Mouse (Mus musculus) kidney, postnatal 4 days (tissue): ENCODE data around the gene Nacc2.

Source experiments
- DNase-seq, 2 experiments: peaks; one replicate each; pipeline ENCODE4 v3.0.0; 2021; ENCODE audit warnings: mixed read lengths in 2 of 2

The Nacc2 gene

DNA sequence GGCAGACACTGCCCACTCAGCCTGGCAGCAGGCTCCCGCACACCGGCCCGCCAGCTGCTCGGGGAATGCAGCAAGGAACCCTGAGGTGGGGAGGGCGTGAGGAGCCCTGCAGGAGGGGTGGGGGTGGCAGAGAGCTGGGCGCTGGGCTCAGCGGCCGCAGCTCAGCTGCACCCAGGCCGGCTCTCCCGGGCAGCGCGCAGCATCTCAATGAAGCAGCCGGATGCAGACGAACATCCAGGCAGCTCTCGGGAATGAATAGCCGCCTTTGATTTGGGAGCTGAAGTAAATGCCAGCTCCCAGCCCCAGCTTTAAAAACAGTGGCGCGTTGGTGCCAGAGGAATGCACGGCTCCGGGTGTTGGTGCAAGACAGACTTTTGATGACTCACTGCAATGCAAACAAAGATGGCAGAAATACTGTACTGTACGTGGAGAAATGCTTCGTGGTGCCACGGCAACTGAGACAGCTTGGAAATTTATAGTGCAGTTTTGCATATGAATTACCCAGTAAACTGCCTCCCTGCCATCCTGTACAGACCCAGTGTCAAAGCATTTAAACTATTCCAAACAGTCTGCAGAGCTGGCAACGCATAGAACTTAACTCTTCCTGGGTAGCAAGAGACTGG is 31.1 kb downstream of the Nacc2 start:
- peak; percentile 55 to 69 for DNase-seq

DNA sequence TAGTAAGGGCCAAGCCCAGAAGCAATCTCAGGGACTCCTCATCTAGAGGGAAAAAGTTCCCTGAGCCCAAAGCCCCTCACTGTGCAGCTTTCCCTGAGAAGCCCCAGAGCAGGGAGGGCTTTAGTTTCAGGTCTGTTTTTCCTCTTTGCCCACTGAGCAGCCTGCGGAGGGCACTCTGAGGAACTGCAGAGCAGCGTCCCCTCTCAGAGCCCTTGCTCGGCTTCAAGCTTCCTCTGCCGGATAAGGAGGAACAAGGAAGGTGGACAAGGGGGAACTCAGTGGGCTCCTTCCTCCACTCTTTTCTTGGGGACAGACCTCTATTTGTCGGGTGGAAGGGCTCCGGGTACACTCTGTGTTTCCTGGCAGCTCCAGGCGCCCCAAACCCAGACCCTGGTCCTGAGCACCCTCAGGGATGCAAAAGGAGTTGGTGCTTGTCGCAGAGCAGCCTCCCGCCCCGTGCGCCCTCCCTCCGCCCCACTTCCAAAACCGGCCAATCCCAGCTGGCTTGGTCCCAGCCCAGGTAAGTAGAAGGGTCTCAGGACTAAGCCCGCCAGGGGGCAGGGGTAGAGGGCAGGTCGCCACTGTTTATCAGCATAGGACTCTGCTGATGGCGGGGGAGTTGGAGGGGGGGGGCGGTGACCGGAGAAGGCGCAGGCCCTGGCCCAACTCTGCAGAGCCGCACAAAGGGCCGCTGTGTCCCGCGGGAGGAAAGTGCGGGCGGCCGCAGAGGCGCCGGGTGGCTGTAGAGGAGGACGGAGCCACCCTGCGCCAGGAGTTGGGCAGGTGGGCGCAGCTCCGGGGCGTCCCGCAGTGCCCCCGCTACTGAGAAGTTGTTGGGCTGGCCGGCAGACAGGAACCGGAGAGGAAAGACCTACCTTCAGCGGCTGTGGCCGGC is 31.9 kb downstream of the Nacc2 start:
- DNase-seq: peak; percentile 69 to 79

DNA sequence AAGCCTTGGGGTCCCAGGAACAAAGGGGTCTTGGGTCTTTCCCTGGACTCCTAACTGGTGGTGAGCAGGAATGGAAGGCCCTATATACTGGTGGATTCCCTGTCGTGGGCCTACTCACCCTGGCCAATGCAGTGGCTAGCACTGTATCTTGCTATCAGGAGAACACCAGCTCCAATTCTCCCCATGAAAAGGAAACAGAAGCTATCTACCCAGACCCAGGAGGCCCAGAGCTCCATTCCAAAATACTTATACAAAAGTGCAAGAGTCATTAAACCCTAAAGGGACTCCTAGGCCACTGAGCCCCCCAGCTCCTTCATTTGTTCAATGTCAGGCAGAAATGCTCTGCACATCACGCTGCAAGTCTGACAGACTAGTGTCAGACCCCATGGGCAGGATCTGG is 34.0 kb downstream of the Nacc2 start:
- no peak for DNase-seq

DNA sequence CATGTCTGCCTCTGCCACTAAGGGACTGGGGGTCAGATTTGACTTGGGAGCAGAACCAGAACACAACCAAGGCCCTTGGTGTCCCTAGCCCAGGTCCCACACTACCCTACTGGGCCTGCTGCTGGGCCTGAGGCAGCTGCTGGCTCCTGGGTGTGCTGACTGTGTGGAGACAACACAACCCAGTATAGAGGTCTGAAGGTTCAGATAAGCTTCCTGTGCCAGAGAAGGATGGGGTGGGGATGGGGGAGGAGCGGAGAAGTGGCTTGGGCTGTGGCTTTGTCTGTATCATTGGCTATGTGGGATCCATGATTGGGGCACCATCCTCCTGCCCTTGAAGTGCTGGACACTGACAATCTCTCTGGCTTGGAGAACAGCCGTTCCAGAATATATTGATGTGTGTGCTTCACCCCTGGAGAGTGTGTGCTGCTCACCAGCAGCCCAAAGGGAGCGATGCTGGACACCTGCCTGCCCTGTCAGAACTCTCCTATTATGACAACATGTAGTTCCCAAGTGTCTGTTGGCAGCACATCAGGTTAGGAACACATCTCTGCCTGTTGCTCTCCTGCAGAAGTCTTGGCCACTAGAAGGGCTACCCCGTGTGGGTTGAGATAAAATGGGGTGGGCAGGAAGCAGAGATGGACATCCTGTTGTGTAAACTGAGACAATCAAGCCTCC is 36.0 kb downstream of the Nacc2 start:
- DNase-seq: no peak

DNA sequence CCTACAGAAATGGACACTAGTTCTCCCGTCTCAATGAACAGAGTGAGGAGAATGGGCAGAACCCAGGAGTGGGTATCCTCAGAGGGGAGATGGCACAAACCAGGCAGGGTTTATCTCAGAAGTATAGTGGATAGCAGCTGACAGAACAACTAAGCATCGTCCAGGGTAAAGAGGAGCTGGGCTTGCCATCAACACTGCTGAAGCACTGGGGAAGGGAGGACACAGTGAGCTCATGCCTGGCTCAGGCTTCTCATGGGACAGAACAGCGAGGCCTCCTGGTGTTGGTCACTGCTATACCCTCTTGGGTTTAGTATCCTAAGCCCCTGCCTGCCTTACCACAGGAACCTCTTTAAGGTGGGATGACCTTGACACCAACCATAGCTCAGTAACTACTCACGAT is 36.5 kb downstream of the Nacc2 start:
- DNase-seq: no peak

DNA sequence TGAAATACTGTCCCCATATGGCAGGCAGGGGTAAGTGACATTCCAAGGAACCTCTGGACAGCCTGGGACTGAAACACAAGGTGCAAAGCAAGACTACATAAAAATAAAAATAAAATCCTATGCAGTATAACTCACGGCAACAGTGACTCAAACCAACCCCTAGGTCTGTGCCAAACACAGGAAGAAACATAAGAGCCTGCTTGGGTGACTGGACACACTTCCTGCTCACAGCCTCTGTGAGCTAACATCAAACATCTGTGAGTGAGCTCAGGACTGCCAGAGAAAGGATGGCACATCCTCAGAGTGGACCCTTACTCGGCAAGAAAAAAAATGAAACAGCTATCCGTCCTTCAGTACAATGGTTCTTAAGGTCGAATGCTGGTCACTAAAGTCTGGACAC is 40.1 kb downstream of the Nacc2 start:
- DNase-seq: no peak

DNA sequence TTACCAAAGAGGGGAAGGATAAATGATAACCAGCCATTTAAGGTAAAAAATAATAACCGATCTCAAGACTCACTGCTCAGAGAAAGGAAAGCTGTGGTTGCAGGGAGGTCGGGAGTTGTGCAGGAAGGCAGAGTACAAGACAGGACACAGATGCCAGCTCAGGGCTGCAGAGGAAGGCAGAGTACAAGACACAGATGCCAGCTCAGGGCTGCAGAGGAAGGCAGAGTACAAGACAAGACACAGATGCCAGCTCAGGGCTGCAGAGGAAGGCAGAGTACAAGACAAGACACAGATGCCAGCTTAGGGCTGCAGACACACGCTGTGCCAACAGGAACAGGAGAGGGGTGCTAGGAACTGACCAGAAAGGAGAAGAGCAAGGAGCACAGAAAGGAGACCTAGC is 42.2 kb downstream of the Nacc2 start:
- DNase-seq: no peak

DNA sequence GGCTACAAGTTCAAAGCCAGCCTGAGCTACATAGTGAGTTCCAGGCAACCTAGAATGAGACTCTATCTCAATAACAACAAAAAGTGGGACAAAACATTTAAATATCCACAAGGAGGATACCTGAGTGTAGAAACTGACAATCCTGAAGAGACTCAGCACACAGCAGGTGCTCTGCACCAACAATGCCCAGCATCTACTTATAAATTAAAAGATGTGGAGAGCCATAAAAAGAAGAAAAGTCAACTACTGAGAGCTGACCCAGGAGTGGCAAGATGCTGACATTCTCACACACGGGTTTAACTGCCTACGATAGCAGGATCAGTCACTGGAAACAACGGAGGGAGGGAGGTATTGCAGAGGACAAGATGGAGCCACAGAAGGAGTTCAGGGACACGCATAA is 43.6 kb downstream of the Nacc2 start:
- DNase-seq: no peak

DNA sequence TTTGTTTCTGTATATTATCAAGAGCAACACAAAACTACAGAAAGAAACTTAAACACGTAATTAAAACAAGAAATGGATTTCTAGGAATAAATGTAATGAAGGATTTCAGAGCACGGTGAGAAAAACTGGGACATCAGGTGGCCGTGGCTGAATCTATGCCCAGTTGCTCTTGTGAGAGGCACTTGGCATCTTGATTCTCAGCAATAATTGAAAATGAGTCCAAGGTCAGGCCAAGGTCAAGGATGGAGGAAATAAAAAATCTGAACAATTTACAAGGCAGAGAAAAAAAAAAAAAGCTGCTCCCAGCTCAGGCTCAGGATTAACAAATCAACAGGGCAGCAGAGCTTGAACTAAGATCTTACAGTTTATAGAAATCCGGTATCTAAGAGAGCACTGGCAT is 46.0 kb downstream of the Nacc2 start:
- DNase-seq: no peak

DNA sequence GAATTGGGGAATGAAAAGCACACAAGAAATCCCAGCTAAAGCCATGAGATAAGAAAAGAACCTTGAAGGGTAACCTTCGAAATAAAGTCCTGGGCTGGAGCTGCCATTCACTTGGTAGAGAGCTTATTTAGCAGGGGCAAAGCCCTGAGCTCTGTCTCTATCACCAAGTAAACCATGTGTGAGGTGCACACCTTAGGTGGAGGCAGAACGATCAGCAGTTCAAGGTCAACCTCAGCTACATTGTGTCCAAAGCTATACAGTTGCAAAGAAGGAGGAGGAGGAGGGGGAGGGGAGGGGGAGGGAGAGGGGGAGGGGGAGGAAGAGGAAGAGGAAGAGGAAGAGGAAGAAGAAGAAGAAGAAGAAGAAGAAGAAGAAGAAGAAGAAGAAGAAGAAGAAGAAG is 46.9 kb downstream of the Nacc2 start:
- DNase-seq: no peak

DNA sequence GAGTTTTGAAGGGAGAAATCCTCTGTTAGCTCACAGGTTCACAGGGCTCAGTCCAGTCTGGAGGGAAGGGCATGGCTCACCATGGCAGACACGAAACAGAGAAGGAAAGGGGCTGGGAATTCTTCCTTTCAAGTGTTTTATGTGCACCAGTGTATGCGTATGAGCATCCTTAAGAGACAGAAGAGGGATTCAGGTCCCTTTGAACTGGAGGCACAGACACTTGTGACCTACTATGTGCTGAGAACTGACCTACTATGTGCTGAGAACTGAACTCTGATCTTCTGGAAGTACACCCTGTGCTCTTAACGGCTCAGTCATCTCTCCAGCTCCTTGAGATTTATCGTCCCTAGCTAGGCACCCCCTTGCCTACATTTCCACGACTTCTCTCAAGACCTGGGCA is 48.5 kb downstream of the Nacc2 start:
- no peak for DNase-seq

DNA sequence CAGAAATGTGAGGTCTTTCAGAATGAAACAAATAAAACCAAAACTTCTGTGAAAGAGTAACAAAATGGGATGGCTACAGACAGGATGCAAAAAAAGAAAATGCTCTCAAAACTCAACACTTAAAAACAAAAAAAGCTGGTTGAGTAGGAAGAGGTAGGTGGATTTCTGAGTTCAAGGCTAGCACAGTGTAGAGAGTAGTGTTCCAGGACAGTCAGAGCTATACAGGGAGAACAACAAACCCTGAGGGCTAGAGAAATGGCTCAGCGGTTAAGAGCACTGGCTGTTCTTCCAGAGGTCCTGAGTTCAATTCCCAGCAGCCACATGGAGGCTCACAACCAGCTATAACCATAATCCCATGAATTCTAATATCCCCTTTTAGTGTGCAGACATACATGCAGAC is 54.4 kb downstream of the Nacc2 start:
- no peak for DNase-seq

DNA sequence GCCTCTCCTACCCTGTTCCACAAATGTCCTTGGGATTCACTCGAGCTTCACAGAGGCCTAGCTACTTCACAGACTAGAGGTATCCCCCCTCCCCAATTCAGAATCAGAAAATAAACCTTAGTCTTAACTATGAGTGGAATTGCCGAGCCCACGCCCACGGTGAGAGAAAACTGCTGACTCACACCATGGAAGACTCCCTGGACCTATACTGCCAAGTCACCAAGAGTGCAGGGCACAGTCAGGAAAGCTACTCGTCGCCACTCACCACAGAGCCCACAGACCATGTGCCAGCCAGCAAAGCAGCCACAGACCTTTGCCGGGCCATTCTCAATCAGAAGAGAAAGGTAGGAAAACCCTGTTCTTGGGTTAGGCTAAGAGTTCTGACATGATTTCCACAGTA is 54.8 kb downstream of the Nacc2 start:
- DNase-seq: no peak

DNA sequence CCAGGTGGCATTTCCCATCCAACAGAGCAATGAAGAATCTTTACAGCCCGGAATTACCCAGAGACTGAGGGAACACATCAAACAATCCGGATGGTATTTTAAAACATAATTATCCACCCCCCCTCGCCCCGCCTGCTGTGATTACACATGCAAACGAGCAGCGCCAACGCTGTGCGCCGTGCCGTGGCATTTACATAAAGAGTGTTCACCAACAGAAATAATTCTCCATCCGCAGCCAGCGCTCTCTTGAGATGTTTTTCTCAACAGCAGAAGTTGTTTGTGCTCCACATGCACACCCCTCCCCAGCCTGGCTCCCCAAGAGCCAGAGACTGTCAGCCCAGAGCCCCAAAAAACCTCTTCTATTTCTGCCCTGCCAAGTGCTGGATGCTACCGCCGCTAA is 56.5 kb downstream of the Nacc2 start:
- DNase-seq: no peak

DNA sequence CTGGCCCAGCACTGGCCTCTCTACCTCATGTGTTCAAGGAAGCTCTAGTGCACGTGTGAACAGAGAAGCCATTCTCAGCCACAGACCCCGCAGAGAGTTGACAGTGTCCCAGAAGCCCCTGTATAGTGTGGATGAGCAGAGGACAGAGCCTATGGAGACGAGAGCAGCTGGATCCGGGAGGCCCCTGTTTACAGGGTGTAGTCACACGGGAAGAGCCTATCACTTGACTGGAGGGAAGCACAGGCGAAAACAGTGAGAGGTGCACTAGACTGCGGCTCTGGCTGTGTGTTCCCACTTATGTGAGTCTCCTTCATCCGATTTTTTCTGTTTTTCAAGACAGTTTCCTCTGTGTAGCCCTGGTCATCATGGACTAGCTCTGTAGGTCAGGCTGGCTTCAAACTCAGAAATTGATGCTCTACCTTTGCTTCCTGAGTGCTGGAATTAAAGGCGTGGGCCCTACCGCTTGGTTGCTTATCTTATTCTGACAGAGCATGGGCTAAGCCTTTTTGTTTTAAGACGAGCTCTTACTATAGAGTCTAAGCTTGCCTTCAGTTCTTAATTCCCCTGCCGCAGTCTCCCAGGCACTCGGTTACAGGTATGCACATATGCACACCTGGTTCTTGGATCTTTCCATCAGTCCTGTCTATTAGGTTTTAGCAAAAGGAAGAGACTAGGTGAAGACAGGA is 60.1 kb downstream of the Nacc2 start:
- no peak for DNase-seq

DNA sequence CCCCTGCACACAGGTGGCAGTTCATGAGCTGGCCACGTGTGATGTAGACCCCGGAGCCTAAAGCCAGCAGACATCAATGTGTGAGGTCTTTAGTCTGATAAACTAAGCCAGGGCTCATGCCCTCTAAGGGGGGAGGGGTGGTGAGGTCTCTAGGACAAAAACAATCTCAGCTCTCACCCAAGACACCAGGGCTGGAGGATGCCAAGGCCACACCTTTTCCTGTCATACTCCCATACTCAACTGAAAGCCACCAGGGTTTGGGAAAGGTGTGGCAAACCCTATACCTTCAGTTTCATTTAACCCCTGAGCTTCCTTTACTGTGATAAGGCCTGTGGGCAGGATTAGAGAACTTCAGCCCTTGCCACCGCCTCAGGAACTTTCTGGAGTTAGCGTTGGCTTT is 60.8 kb downstream of the Nacc2 start:
- no peak for DNase-seq

DNA sequence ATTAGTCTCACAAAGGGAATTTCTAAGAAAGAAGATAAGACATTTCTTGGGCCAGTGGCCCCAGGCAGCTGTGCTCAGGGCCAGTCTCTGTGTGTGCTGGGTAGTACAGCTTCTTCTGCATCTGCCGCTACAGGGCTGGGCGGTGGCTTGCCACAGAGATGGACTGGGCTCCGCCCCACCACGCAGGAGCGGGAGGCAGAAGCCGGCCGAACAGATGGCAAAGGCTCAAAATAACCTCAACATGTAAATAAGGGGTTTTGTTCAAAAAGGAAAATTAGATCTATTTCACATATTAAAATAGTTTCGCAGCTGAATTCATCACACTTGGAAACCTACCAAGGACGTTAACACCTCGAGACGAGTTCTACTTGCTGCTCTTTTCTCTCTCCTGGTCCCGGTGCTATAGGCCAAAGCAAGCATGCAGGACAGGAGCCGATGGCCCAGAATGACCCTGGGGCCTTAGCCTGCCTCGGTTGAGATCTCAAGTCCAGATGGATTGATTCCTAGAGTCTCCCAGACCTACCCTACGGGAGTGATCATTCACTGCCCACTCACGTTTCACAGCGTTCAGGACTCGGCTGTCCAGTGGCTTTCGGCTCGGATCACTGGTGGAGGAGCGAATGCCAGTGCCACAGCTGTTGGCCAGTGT is 61.9 kb downstream of the Nacc2 start:
- DNase-seq: no peak

DNA sequence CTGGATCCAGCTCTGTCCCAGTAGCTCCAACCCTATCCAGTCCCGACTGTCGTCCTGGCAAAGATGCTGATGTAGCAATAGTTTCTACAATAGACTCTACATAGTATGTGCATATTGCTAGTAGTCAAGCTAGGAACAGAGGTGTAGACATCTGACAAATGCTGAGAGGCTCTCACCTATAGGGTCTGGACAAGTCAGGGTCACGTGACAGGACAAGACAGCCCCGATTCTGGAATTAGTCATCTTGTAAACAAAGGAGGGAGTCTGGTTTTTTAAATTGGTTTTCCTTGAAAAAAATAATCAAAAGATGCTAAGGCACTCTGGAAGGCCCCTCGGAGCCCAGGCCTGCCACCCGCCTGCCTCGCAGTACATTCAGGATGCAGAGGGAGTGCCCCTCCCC is 66.0 kb downstream of the Nacc2 start:
- no peak for DNase-seq

DNA sequence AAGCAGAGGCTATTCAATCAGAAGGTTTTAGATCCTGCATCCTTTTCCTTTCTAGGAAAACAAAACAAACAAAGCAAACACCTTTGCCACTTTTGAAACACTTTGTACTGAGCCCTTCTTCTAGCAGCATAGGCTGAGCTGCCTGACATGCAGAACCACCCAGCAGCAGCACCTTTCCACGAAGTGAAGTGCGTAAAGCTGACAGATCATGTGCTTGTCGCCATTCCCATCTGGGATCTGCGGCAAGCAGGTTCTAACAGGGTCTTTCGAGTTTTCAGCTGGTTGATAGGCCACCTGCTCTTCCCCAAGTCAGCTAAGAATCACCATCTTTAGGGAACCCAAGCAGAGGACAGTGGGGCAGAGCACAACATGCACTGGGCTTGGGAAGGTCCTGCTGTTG is 66.8 kb downstream of the Nacc2 start:
- no peak for DNase-seq

DNA sequence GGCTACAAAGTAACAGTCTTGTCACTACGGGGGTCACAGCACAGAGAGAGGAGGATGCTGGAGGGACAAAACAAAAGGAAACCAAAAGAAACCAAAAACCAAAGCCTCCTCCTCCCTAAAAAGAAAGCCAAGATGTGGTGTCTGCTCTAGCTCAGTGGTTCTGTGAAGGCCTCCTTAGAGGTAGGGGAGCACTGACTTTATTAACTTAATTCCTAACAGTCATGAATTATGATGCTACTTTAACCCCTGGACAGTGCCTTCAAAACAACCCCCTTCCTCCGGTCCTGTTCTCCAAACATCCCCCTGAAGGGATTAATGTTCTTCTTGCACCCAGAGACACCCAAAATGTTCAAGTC is 67.3 kb downstream of the Nacc2 start:
- no peak for DNase-seq

DNA sequence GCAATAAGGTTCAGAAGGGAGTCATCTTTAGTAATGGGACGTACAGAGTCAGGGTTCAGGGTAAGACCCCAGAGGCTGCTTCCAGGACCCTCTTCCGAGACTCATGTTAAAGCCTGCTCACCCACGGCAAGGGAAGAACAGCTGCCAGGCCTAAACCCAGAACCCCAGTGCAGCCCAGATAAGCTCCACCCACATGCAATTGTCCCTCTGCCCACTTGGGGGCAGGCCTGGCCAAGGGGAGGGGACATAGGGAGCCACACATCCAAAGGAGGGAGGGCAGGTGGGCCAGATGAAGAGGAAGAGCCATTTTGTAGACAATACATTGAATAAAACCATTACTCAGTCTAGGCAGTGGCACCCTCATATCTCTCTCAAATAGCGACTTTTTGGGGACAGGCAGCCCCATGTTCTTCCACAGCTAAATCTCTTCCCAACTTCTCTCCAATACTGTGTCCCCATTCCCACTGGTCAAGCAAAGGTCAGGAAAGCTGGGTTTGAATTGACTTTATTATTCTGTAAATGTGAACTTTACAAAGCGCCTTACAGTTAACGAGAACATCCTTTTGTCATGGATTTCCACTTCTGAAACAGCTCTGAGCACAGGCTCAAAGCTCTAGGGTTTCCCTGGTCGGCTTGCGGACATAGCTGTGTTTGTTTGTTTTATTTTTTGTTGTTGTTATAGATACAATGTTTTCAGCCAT is 67.8 kb downstream of the Nacc2 start:
- DNase-seq: peak; percentile 75 to 84

DNA sequence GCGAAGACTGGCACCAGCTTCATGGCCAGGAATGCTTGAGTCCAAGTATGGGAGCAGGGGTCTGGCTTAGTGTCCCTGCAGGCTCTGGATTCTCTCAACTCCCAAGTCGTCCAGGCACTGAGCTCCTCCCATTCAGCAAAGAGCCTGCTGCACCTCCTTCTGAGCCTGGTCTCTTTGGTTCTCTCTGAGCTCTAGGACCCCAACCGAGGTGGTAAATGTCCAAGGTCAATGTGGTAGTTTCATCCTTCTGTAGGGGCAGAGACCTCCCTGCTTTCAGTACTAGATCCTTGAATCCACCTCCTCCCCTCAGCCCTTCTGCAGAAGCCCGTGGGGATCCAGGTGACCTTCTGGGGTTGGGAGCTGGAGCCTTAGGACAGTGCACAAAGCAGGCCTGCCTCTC is 70.2 kb downstream of the Nacc2 start:
- DNase-seq: no peak
